Mouse (Mus musculus): ENCODE results near the gene Slc8b1. TPM values are rescaled to one million over a fixed set of nuclear protein-coding genes. Genes with fewer than 3 reads are reported as not detected.
A peak's percentile ranks its signal among the peaks of the same experiment; 100 is the strongest.

Slc8b1 gene
- polyA plus RNA-seq, 1 experiment from 2014 or later: 0.67 TPM

GRCm38 (mm10) chr5:120568964-120569363, 58.0 kb downstream of the Slc8b1 start:
- H3K27ac ChIP-seq (ENCODE audit: low read depth, low read length): peak overlapping the region; percentile 92
- no peaks in the 10 kb centered on the region for H3K9me3 ChIP-seq (replicated peaks; ENCODE audit: control insufficient read depth, low read length)
- ATAC-seq (no peak), DNase-seq (ENCODE audit: low spot score) (no peak)
- H3K4me1 ChIP-seq (ENCODE audit: control insufficient read depth, insufficient read depth, low read length): peaks cover 53% of the 10 kb centered on the region
- WGBS: 85% methylated on average over 4 of the region's 4 CpGs
- H3K4me3 ChIP-seq (ENCODE audit: low read depth, low read length): no peak overlapping the region
- no peak overlapping the region for H3K9ac ChIP-seq (ENCODE audit: low read length)
- no peaks in the 10 kb centered on the region for H3K27me3 ChIP-seq (replicated peaks; ENCODE audit: control insufficient read depth, insufficient read depth, low read length)
- H3K4me2 ChIP-seq (ENCODE audit: low read length): 0 out of 2 replicates have a peak overlapping the region, but pooled peaks have one; percentile 9
- H3K36me3 ChIP-seq (ENCODE audit: control insufficient read depth, insufficient read depth, low read length): no peaks in the 10 kb centered on the region

DNA sequence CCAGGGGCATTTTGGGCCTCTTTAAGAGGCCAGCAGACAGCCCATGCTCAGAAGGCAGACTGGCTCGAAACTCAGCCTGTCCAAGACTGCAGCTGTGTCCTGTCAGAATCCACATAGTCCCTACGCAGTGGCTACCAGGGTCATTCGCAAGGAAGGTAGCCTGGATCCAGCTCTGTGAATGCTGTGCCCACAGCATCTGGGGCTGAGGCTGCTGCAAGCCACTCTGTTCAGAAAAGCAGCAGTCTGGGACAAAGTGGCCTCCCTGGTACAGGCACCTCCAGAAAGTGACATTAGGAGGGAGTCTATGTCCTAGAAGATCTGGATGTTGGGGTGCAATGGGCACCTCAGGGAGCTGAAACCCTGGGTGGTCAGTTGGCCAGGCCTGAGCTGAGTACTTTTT, 58.8 kb downstream of the Slc8b1 start:
- Histone ChIP-seq H3K9me3 (replicated peaks; ENCODE audit: control insufficient read depth, low read length) (no peaks in the 10 kb centered on the region), H3K9ac (ENCODE audit: low read length) (no peak overlapping the region; the same call in 1 of the 2 replicates), H3K27ac (ENCODE audit: low read depth, low read length) (no peak overlapping the region), H3K27me3 (replicated peaks; ENCODE audit: control insufficient read depth, insufficient read depth, low read length) (no peaks in the 10 kb centered on the region), H3K4me1 (ENCODE audit: control insufficient read depth, insufficient read depth, low read length) (peaks cover 51% of the 10 kb centered on the region), H3K36me3 (ENCODE audit: control insufficient read depth, insufficient read depth, low read length) (no peaks in the 10 kb centered on the region), H3K4me3 (ENCODE audit: low read depth, low read length) (no peak overlapping the region), H3K4me2 (ENCODE audit: low read length) (no peak overlapping the region)
- DNase-seq (ENCODE audit: low spot score) (no peak), ATAC-seq (no peak)
- WGBS: 95% methylated on average over 3 of the region's 3 CpGs

GRCm38 (mm10) chr5:120570289-120570897, 59.4 kb downstream of the Slc8b1 start:
- no peak for DNase-seq (ENCODE audit: low spot score)
- Histone ChIP-seq H3K9me3 (replicated peaks; ENCODE audit: control insufficient read depth, low read length) (no peaks in the 10 kb centered on the region), H3K4me3 (ENCODE audit: low read depth, low read length) (no peak overlapping the region), H3K27me3 (replicated peaks; ENCODE audit: control insufficient read depth, insufficient read depth, low read length) (no peaks in the 10 kb centered on the region), H3K4me2 (ENCODE audit: low read length) (no peak overlapping the region), H3K36me3 (ENCODE audit: control insufficient read depth, insufficient read depth, low read length) (no peaks in the 10 kb centered on the region), H3K4me1 (ENCODE audit: control insufficient read depth, insufficient read depth, low read length) (peaks cover 45% of the 10 kb centered on the region), H3K9ac (ENCODE audit: low read length) (no peak overlapping the region), H3K27ac (ENCODE audit: low read depth, low read length) (no peak overlapping the region)
- 85% methylated on average over 11 of the region's 11 CpGs for WGBS
- no peak for ATAC-seq

DNA sequence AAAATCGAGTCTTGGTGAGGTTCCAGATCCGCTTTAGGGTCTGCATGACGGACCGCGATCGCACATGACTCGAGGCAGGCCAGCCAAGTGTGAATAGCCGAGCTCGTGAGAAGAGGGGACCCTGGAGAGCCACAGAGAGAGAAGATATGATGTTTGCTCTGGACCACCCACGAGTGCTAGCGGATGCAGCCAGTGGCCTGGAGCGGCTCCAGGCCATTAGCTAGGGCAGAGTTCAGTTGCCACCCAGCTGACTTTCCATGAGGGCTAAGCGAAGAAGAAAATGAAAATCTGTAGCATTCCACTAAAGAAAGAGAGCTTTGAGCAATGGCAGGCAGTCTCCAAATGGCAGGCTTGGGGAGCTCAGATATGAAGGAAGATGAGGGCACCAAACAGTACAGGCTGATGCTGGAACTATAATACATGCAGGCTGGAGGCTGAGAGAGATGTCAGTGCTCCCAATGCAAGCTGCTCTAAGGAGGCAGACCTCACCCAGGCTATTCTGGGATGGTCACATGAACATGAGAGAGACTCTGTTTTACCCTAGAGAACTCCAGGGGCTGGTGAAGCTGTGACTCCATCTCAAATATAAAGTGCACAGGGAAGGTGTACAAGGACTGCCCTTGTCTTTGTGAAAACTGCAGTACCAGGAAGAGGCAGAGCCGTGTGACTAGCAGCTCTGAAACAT, 60.2 kb downstream of the Slc8b1 start:
- DNase-seq (ENCODE audit: low spot score): no peak

DNA sequence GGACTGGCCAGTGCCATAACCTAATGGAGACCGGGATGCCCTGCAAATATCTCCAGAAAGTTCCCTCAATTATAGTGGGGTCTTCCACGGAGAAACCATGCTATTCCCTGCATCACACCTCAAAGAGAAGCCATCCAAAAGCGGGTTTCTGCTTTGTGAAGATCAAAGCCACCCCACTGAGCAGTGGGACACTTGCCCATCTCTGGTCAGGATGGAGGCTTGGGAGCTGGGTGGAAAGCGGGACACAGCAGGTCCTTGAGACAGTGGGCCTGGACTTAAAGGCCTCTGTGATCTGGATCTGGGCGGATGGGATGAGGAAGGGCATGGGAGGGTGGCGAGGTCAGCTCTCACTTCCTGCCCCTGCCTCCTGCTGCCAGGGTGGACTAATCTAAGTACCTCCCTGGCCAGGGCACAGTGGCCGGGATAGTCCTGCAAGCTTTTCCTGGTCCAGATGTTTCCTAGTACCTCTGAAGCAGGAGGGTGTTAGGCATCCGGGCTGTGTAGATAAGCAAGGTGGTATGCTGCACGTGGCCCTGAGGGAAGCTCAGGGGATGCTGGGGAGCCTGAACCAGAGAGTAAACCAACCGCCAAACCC, 63.6 kb downstream of the Slc8b1 start:
- no peaks in the 10 kb centered on the region for H3K36me3 ChIP-seq (ENCODE audit: control insufficient read depth, insufficient read depth, low read length)
- no peaks in the 10 kb centered on the region for H3K27me3 ChIP-seq (replicated peaks; ENCODE audit: control insufficient read depth, insufficient read depth, low read length)
- no peak overlapping the region for H3K9ac ChIP-seq (ENCODE audit: low read length)
- no peak overlapping the region for H3K27ac ChIP-seq (ENCODE audit: low read depth, low read length)
- ATAC-seq: no peak
- DNase-seq (ENCODE audit: low spot score): no peak
- WGBS: 81% methylated on average over 10 of the region's 10 CpGs
- no peaks in the 10 kb centered on the region for H3K9me3 ChIP-seq (replicated peaks; ENCODE audit: control insufficient read depth, low read length)
- H3K4me2 ChIP-seq (ENCODE audit: low read length): no peak overlapping the region
- H3K4me1 ChIP-seq (ENCODE audit: control insufficient read depth, insufficient read depth, low read length): peaks cover 15% of the 10 kb centered on the region
- no peak overlapping the region for H3K4me3 ChIP-seq (ENCODE audit: low read depth, low read length)

More for the DNA sequence above, 60.2 kb downstream of the Slc8b1 start:
- no peak for ATAC-seq
- Histone ChIP-seq H3K9ac (ENCODE audit: low read length) (no peak overlapping the region), H3K27me3 (replicated peaks; ENCODE audit: control insufficient read depth, insufficient read depth, low read length) (no peaks in the 10 kb centered on the region), H3K9me3 (replicated peaks; ENCODE audit: control insufficient read depth, low read length) (no peaks in the 10 kb centered on the region), H3K36me3 (ENCODE audit: control insufficient read depth, insufficient read depth, low read length) (no peaks in the 10 kb centered on the region), H3K4me3 (ENCODE audit: low read depth, low read length) (no peak overlapping the region), H3K4me2 (ENCODE audit: low read length) (no peak overlapping the region), H3K27ac (ENCODE audit: low read depth, low read length) (no peak overlapping the region), H3K4me1 (ENCODE audit: control insufficient read depth, insufficient read depth, low read length) (peaks cover 37% of the 10 kb centered on the region)
- 59% methylated on average over 14 of the region's 14 CpGs for WGBS

DNA sequence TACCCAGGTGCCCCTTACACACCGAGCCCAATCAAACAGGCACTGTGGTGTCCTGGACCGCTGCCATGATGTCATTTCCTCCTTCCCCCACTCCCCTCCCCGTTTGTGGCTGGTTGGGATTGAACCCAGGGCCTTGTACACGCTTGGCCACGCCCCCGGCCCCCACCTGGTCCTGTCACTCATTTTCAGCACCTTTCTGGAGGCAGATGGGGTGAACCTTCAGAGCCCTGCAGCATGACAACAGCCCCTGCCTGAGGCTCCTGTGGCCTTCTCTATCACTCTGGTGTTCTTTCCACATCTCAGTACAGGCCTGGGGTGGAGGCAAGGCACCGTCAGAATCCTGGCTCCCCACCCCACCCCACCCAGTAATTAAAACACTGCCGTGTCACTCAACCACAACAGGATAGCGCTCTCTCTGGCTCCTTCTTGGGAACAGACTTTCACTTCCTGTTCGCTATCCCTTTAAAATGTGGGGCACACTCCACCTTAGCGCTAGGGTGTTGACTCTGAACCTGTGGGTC, 65.9 kb downstream of the Slc8b1 start:
- ATAC-seq (no peak), DNase-seq (ENCODE audit: low spot score) (no peak)
- H3K9me3 ChIP-seq (replicated peaks; ENCODE audit: control insufficient read depth, low read length): no peaks in the 10 kb centered on the region
- no peak overlapping the region for H3K4me2 ChIP-seq (ENCODE audit: low read length)
- H3K27me3 ChIP-seq (replicated peaks; ENCODE audit: control insufficient read depth, insufficient read depth, low read length): no peaks in the 10 kb centered on the region
- H3K4me3 ChIP-seq (ENCODE audit: low read depth, low read length): no peak overlapping the region
- peaks cover 13% of the 10 kb centered on the region for H3K4me1 ChIP-seq (ENCODE audit: control insufficient read depth, insufficient read depth, low read length)
- no peak overlapping the region; the same call in 1 of the 2 replicates for H3K27ac ChIP-seq (ENCODE audit: low read depth, low read length)
- 79% methylated on average over 11 of the region's 11 CpGs for WGBS
- H3K36me3 ChIP-seq (ENCODE audit: control insufficient read depth, insufficient read depth, low read length): 0 out of 2 replicates have a peak, but pooled peaks cover 7% of the 10 kb centered on the region
- no peak overlapping the region for H3K9ac ChIP-seq (ENCODE audit: low read length)

GRCm38 (mm10) chr5:120577935-120578441, 67.0 kb downstream of the Slc8b1 start:
- H3K9ac ChIP-seq (ENCODE audit: low read length): no peak overlapping the region
- H3K4me3 ChIP-seq (ENCODE audit: low read depth, low read length): no peak overlapping the region
- no peak overlapping the region for H3K4me2 ChIP-seq (ENCODE audit: low read length)
- H3K36me3 ChIP-seq (ENCODE audit: control insufficient read depth, insufficient read depth, low read length): peaks cover 14% of the 10 kb centered on the region; the same call in 1 of the 2 replicates
- ATAC-seq (no peak), DNase-seq (ENCODE audit: low spot score) (no peak)
- 58% methylated on average over 10 of the region's 10 CpGs for WGBS
- peaks cover 13% of the 10 kb centered on the region for H3K4me1 ChIP-seq (ENCODE audit: control insufficient read depth, insufficient read depth, low read length)
- peak overlapping the region; percentile 18; the same call in 1 of the 2 replicates for H3K27ac ChIP-seq (ENCODE audit: low read depth, low read length)
- H3K9me3 ChIP-seq (replicated peaks; ENCODE audit: control insufficient read depth, low read length): no peaks in the 10 kb centered on the region
- no peaks in the 10 kb centered on the region for H3K27me3 ChIP-seq (replicated peaks; ENCODE audit: control insufficient read depth, insufficient read depth, low read length)

DNA sequence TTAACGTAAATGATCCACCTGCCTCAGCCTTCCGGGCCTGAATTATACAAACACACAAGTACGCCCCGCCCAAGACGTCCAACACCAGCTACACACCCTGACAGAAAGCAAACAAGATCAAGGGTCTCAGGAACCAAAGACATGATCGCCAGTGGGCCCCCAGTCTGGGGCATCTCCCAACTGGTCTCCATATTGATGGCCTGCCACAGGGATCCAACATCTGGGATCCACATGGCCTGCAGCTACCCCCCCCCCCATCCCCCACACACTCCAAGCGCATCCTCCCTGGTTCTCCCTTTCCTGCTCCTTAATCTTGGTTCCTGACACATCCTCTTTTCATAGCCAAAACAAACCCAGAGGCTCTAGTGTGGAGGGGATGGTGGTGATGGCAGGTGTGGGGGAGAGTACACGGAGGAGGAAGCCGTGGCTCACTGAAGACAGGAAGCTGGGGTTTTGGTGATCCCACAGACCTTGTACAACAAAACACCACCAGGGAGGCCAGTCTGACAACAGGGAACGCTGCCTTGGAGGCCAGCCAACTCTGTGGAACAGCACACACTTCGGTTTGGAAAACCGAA, 67.6 kb downstream of the Slc8b1 start:
- H3K9ac ChIP-seq (ENCODE audit: low read length): no peak overlapping the region
- peaks cover 13% of the 10 kb centered on the region for H3K4me1 ChIP-seq (ENCODE audit: control insufficient read depth, insufficient read depth, low read length)
- no peaks in the 10 kb centered on the region for H3K9me3 ChIP-seq (replicated peaks; ENCODE audit: control insufficient read depth, low read length)
- no peak overlapping the region for H3K4me3 ChIP-seq (ENCODE audit: low read depth, low read length)
- H3K27me3 ChIP-seq (replicated peaks; ENCODE audit: control insufficient read depth, insufficient read depth, low read length): no peaks in the 10 kb centered on the region
- no peak overlapping the region for H3K4me2 ChIP-seq (ENCODE audit: low read length)
- WGBS: 62% methylated on average over 12 of the region's 12 CpGs
- no peak for DNase-seq (ENCODE audit: low spot score)
- ATAC-seq: no peak
- H3K27ac ChIP-seq (ENCODE audit: low read depth, low read length): peak overlapping the region; percentile 18; the same call in 1 of the 2 replicates
- peaks cover 20% of the 10 kb centered on the region; the same call in 1 of the 2 replicates for H3K36me3 ChIP-seq (ENCODE audit: control insufficient read depth, insufficient read depth, low read length)

Measured in forebrain, embryonic 14.5 days (tissue).